Mouse (Mus musculus) CD4-positive, CD25-positive, alpha-beta regulatory T cell, adult 4 months (primary cell): Measurements from ENCODE around the gene Thegl. TPM values are rescaled to one million over a fixed set of nuclear protein-coding genes. Genes with fewer than 3 reads are reported as not detected.
"Not testable (repeated sequence)": the region's sequence is repeated elsewhere in the genome, so short reads cannot be mapped to it uniquely, and the experiment has no call there.

ENCODE experiments used
- ATAC-seq: one replicate; pipeline ENCODE4 v1.8.0; 2017
- polyA plus RNA-seq, 2 experiments: library from polyadenylated mRNA; unstranded; fragments of 100-300 nt; shearing (Covaris generic); gene quantifications; one replicate each; pipeline ENCODE4 v1.2.1; 2017

Gene Thegl
- polyA plus RNA-seq = not detected

GRCm38 (mm10) chr5:77015544-77016482, at the start of gene Thegl:
Gene Thegl (plus strand): TSS chr5:77016023.
- ATAC-seq = peak; percentile 86

- ATAC-seq = no peak
Observed at GRCm38 (mm10) chr5:76969250-76969649, 46.6 kb upstream of the Thegl start.

DNA sequence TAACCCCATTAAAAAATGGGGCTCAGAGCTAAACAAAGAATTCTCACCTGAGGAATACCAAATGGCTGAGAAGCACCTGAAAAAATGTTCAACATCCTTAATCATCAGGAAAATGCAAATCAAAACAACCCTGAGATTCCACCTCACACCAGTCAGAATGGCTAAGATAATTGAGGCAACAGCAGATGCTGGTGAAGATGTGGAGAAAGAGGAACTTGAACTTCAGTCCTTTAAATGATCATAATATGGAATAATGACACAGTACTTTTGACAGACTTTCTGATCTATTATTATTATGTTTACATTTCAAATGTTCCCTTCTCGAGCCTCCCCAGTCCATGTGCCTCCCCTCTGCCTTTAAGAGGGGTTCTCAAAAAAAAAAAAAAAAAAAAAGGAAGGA, 44.7 kb upstream of the Thegl start:
- not testable (repeated sequence) for ATAC-seq

GRCm38 (mm10) chr5:76973488-76973887, 42.3 kb upstream of the Thegl start:
- ATAC-seq = no peak

DNA sequence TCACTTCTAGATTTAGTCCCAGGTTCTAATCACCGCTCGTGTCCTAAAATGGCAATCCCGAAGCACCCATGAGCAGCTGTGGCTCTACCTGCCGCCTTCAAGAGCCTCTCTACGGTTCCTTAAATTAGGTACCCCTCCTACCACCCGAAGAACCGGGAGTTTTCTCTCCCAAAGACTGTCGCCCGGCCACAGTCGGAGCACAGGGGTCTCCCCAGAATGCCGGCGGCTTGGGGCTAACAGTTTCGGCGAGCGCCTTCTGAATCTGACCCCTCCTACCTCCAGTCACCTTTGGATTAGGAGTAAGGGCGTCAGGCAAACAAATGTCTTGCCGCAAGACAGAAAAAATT, 41.6 kb upstream of the Thegl start:
- peak; percentile 16 for ATAC-seq

- ATAC-seq = peak; percentile 93
Observed at GRCm38 (mm10) chr5:76974554-76975285, 41.1 kb upstream of the Thegl start, which contains the start of gene Srp72. Gene Srp72 (plus strand): TSS chr5:76974683.

DNA sequence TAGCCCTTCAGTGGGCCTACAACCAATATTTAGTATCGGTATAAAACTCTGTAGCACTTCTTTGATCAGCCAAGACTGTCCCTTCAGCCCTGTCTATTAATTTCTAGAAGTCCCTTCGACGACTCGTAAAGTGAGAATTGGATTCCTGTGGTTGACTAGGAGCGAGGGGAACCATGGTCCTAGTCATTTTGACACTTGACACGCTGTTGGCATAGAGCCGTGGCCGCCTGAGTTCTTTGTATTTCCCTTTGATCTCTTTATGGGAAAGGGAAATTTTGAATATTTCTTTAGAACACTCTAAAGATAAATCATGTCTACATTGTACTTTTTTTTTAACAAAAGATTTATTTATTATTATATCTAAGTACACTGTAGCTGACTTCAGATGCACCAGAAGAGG, 40.1 kb upstream of the Thegl start:
- ATAC-seq = no peak

- no peak for ATAC-seq
Observed at GRCm38 (mm10) chr5:76984015-76984414, 31.8 kb upstream of the Thegl start.

DNA sequence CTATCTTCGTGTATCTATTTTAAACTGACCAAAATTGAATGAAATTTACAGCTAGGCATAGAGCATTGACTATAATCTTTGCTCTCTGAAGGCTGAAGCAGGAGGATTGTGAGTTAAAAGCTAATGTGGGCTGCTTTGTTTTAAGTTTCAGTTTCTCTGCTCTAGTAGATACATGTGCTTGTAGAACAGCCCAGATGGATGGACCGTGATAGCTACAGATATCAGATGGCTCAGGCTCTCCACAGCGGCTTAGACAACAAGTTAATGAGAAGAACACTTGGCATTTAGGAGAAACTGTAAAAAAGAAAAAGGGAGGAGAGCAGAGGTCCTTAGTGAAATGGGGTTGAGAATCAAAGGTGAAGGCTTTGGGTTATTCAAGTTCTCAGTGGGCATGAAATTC, 25.0 kb upstream of the Thegl start:
- ATAC-seq = no peak

GRCm38 (mm10) chr5:76993174-76993814, 22.5 kb upstream of the Thegl start:
- no peak for ATAC-seq

GRCm38 (mm10) chr5:76998416-76998815, 17.4 kb upstream of the Thegl start:
- no peak for ATAC-seq

DNA sequence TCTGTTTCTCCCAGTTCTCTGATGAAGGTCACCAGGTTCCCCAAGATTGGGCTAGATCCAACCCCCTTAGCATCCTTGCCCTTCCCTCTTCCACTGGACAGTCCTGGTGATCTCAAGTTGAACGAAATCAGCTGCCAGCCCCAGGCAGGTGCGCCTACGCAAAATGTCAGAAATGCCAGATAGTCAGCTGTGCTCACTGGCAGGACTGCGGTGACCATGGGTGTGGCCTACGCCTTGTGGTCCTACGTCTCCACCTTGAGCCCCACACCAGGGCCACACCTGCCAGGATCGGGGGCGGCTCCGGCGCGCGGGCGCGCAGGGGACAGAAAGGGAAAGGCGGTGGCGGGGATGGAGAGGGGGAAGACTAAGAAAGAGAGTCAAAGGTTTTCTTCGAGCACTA, 14.6 kb upstream of the Thegl start:
- no peak for ATAC-seq

DNA sequence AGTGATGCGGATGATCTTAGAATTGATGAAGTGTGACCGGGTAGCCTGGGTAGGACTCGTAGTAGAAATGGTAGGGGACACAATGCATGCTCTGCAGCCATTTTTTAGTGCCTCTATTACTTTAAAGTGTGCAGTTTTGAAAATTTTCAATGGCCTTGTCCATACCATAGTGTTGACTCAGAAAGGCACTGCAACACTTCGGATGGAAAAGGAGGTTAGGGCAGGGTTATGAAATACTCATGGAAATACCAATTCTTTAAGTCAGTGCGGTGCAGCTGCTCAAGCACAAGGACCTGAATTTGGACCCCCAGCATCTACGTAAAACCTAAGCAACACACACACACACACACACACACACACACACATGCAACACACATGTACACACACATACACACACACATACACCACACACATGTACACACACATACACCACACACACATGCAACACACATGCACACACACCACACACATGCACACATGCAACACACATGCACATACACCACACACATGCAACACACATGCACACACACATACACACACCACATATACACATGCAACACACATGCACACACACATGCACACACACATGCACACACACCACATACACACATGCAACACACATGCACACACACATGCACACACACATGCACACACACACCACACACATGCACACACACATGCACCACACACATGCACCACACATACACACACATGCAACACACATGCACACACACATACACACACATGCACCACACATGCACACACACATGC, 11.6 kb upstream of the Thegl start, which contains the start of gene Arl9:
Gene Arl9, plus strand, starts transcription at position 5 of the 771 bp plus-strand sequence.
- ATAC-seq = no peak

GRCm38 (mm10) chr5:77010352-77010751, 5.5 kb upstream of the Thegl start:
- no peak for ATAC-seq

GRCm38 (mm10) chr5:77011082-77011481, 4.7 kb upstream of the Thegl start:
- no peak for ATAC-seq

GRCm38 (mm10) chr5:77013171-77013570, 2.7 kb upstream of the Thegl start:
- ATAC-seq = no peak

GRCm38 (mm10) chr5:77028034-77028433, 12.2 kb downstream of the Thegl start:
- no peak for ATAC-seq

- peak; percentile 74 for ATAC-seq
Observed at GRCm38 (mm10) chr5:77029735-77030134, 13.9 kb downstream of the Thegl start.

- ATAC-seq = not testable (repeated sequence)
Observed at GRCm38 (mm10) chr5:77035101-77035500, 19.3 kb downstream of the Thegl start.

DNA sequence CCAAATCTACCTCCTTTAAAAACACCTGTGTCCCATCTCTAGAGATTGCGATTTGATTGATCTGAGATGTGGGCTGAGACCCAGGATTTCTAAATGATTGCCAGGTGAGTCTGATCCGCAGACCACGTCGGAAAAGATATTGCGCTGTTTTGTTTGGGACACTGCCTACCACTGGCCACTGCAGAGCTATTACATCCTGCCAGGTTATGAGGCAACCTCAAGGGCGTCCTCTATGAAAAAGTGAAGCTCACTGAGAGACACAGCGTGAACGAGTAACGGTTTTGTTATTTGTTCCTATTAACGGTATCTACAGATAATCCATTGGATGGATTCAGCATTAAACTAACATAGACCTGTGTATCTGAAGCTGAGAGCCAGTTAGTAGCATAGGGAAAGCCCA, 22.6 kb downstream of the Thegl start:
- no peak for ATAC-seq

DNA sequence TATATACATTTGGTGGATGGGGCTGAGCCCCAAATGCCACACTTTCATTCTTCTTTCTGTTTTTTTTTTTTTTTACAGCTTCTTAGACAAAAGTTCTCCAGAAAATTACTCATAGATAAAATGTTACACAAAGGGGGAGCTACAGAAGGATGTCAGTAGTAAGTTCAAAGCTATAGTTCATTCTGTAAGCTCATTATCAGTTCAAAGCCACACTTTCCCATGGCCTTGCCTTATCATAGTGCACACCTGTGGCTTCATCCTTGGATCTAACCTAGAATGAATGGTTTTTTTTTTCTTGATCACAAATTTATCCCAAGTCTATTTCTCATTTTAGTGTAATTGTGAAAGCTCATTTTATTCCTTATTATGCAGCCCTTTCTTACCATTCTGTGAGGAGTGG, 23.6 kb downstream of the Thegl start:
- ATAC-seq = no peak

- no peak for ATAC-seq
Observed at GRCm38 (mm10) chr5:77044362-77044761, 28.5 kb downstream of the Thegl start.
